Comparison of ENCODE assay signal across 8 mouse cellular contexts in genomic region chr6:119479876-119480705, GRCm38 (mm10). TPM values are rescaled to one million over a fixed set of nuclear protein-coding genes. Genes with fewer than 3 reads are reported as not detected.
DNase-seq lines count a peak whose midpoint lies in the region; ATAC-seq and TF ChIP-seq lines count a peak whose summit lies in the region.

No protein-coding gene starts in this region.

- no peaks in the 10 kb centered on the region; the same call in 1 of the 2 replicates for H3K36me3 ChIP-seq in embryonic facial prominence, embryonic 15.5 days
- H3K36me3 ChIP-seq in heart, embryonic 14.5 days (ENCODE audit: control insufficient read depth, insufficient read depth, low read length) = peaks cover 13% of the 10 kb centered on the region
- H3K36me3 ChIP-seq in kidney, postnatal 0 days (ENCODE audit: insufficient read depth, low read length) = no peaks in the 10 kb centered on the region; the same call in 1 of the 2 replicates
- peaks cover 15% of the 10 kb centered on the region for H3K36me3 ChIP-seq in liver, embryonic 15.5 days (replicated peaks)
- peaks cover 16% of the 10 kb centered on the region; the same call in 1 of the 2 replicates for H3K36me3 ChIP-seq in neural tube, embryonic 12.5 days

- peak overlapping the region; percentile 99 for H3K27ac ChIP-seq in embryonic facial prominence, embryonic 15.5 days (replicated peaks)
- peak overlapping the region; percentile 96 to 98 for H3K27ac ChIP-seq in heart, embryonic 14.5 days (replicated peaks in 1 of 2; ENCODE audit: control insufficient read depth in 1 of 2, insufficient read depth in 1 of 2, low read depth in 2 of 2, low read length in 2 of 2)
- H3K27ac ChIP-seq in kidney, postnatal 0 days = peak overlapping the region; percentile 99
- peak overlapping the region; percentile 94 for H3K27ac ChIP-seq in liver, embryonic 15.5 days (replicated peaks)
- H3K27ac ChIP-seq in neural tube, embryonic 12.5 days = peak overlapping the region; percentile 96

- no peaks in the 10 kb centered on the region for H3K27me3 ChIP-seq in embryonic facial prominence, embryonic 15.5 days
- no peaks in the 10 kb centered on the region for H3K27me3 ChIP-seq in heart, embryonic 14.5 days (ENCODE audit: control insufficient read depth, insufficient read depth, low read length)
- no peaks in the 10 kb centered on the region for H3K27me3 ChIP-seq in kidney, postnatal 0 days (ENCODE audit: insufficient read depth, low read length)
- no peaks in the 10 kb centered on the region for H3K27me3 ChIP-seq in liver, embryonic 15.5 days
- no peaks in the 10 kb centered on the region for H3K27me3 ChIP-seq in neural tube, embryonic 12.5 days (replicated peaks)

- under 1% methylated on average over 70 of the region's 70 CpGs for WGBS in embryonic facial prominence, embryonic 15.5 days
- under 1% methylated on average over 69 of the region's 70 CpGs for WGBS in heart, embryonic 14.5 days
- WGBS in kidney, postnatal 0 days = under 1% methylated on average over 67 of the region's 70 CpGs
- under 1% methylated on average over 70 of the region's 70 CpGs for WGBS in liver, embryonic 15.5 days (ENCODE audit: insufficient replicate concordance)
- under 1% methylated on average over 70 of the region's 70 CpGs for WGBS in neural tube, embryonic 12.5 days

- DNase-seq in CD4-positive, CD25-positive, alpha-beta regulatory T cell, adult 2 months (ENCODE audit: low read depth, low spot score) = peak; percentile 82
- DNase-seq in adrenal gland, postnatal 25 days = peak; percentile 50
- DNase-seq in kidney, postnatal 0 days (ENCODE audit: low spot score) = peak; percentile 74
- DNase-seq in testis, postnatal 10 days (ENCODE audit: low spot score) = peak; percentile 72

- H3K4me3 ChIP-seq in embryonic facial prominence, embryonic 15.5 days (replicated peaks) = peak overlapping the region; percentile 79
- peak overlapping the region; percentile 81 to 86 for H3K4me3 ChIP-seq in heart, embryonic 14.5 days (ENCODE audit: control insufficient read depth in 1 of 2, insufficient read depth in 1 of 2, low read depth in 1 of 2, low read length in 2 of 2)
- peak overlapping the region; percentile 69 for H3K4me3 ChIP-seq in kidney, postnatal 0 days (replicated peaks; ENCODE audit: low read depth, low read length)
- H3K4me3 ChIP-seq in liver, embryonic 15.5 days (replicated peaks) = peak overlapping the region; percentile 82
- H3K4me3 ChIP-seq in neural tube, embryonic 12.5 days = peak overlapping the region; percentile 90

- peak overlapping the region; percentile 97 for H3K4me2 ChIP-seq in embryonic facial prominence, embryonic 15.5 days (replicated peaks)
- H3K4me2 ChIP-seq in heart, embryonic 14.5 days (ENCODE audit: low read length) = peak overlapping the region; percentile 97
- peak overlapping the region; percentile 87 for H3K4me2 ChIP-seq in kidney, postnatal 0 days (ENCODE audit: low read length)
- peak overlapping the region; percentile 98 for H3K4me2 ChIP-seq in liver, embryonic 15.5 days
- peak overlapping the region; percentile 99 for H3K4me2 ChIP-seq in neural tube, embryonic 12.5 days (replicated peaks)

- peak overlapping the region; percentile 94 for H3K9ac ChIP-seq in embryonic facial prominence, embryonic 15.5 days
- peak overlapping the region; percentile 82 for H3K9ac ChIP-seq in heart, embryonic 14.5 days (ENCODE audit: low read length)
- H3K9ac ChIP-seq in kidney, postnatal 0 days (ENCODE audit: low read depth, low read length) = peak overlapping the region; percentile 94
- peak overlapping the region; percentile 80 for H3K9ac ChIP-seq in liver, embryonic 15.5 days
- peak overlapping the region; percentile 94 for H3K9ac ChIP-seq in neural tube, embryonic 12.5 days

- H3K4me1 ChIP-seq in embryonic facial prominence, embryonic 15.5 days = peaks cover 42% of the 10 kb centered on the region
- peaks cover 10 to 33% of the 10 kb centered on the region in 2 experiments for H3K4me1 ChIP-seq in heart, embryonic 14.5 days (ENCODE audit: control insufficient read depth in 2 of 2, insufficient read depth in 2 of 2, low read length in 2 of 2)
- peaks cover 16% of the 10 kb centered on the region; the same call in 1 of the 2 replicates for H3K4me1 ChIP-seq in kidney, postnatal 0 days (replicated peaks; ENCODE audit: insufficient read depth, low read length)
- peaks cover 61% of the 10 kb centered on the region for H3K4me1 ChIP-seq in liver, embryonic 15.5 days (replicated peaks)
- H3K4me1 ChIP-seq in neural tube, embryonic 12.5 days = peaks cover 45% of the 10 kb centered on the region

- ATAC-seq in embryonic facial prominence, embryonic 15.5 days (ENCODE audit: insufficient number of reproducible peaks, low FRiP score, low TSS enrichment, low read depth) = peak; percentile 4; the same call in 1 of the 2 replicates
- ATAC-seq in heart, embryonic 14.5 days (ENCODE audit: insufficient number of reproducible peaks, insufficient read depth, low FRiP score, low read depth) = peak; percentile 3
- peak; percentile 38 for ATAC-seq in kidney, postnatal 0 days (replicated peaks; ENCODE audit: low FRiP score, low read depth)
- ATAC-seq in liver, embryonic 15.5 days (ENCODE audit: insufficient read depth) = peak; percentile 36
- peak; percentile 26; the same call in 1 of the 2 replicates for ATAC-seq in neural tube, embryonic 12.5 days (ENCODE audit: low FRiP score, low read depth)

- no peaks in the 10 kb centered on the region for H3K9me3 ChIP-seq in embryonic facial prominence, embryonic 15.5 days (replicated peaks)
- no peaks in the 10 kb centered on the region for H3K9me3 ChIP-seq in heart, embryonic 14.5 days (ENCODE audit: control insufficient read depth, low read length)
- no peaks in the 10 kb centered on the region for H3K9me3 ChIP-seq in kidney, postnatal 0 days (replicated peaks; ENCODE audit: low read length)
- H3K9me3 ChIP-seq in liver, embryonic 15.5 days (replicated peaks) = no peaks in the 10 kb centered on the region
- no peaks in the 10 kb centered on the region for H3K9me3 ChIP-seq in neural tube, embryonic 12.5 days

- no peak; the same call in 1 of the 2 replicates for TF ChIP-seq CTCF in kidney, postnatal 0 days (IDR thresholded peaks at IDR 0.05; ENCODE audit: low read depth)

RNA-seq across cellular contexts. Expression of gene Fbxl14, which starts 0.6 kb away (rescaled TPM):
- 39.5 and 40.8 TPM in 2 replicates for total RNA-seq in adrenal gland, postnatal 25 days (2021)
- 4.3 TPM in 2 replicates for polyA plus RNA-seq in embryonic facial prominence, embryonic 15.5 days (2015; fragmentation: Nextera tagmentation; extraction: Ambion mirVana)
- polyA plus RNA-seq in heart, embryonic 14.5 days (2014; fragmentation: Nextera tagmentation; extraction: Ambion mirVana) = 3.0 and 4.4 TPM in 2 replicates
- polyA plus RNA-seq in kidney, postnatal 0 days (2015; fragmentation: Nextera tagmentation; extraction: Ambion mirVana) = 5.1 and 5.3 TPM in 2 replicates
- 2.1 and 2.4 TPM in 2 replicates for polyA plus RNA-seq in liver, embryonic 15.5 days (2015; fragmentation: Nextera tagmentation; extraction: Ambion mirVana)
- 4.7 and 4.9 TPM in 2 replicates for polyA plus RNA-seq in neural tube, embryonic 12.5 days (2016; fragmentation: Nextera tagmentation; extraction: Ambion mirVana)

Comparison
In these comparisons a context has a peak if more than half of its experiments do, and no peak if none do; other contexts are left out.
1. Peak in every context shown above with its lines: DNase-seq, ATAC-seq, H3K4me3 ChIP-seq and H3K27ac ChIP-seq.